Mouse (Mus musculus) neural tube, embryonic 13.5 days (tissue): Measurements from ENCODE around the gene Irf8. TPM values are rescaled to one million over a fixed set of nuclear protein-coding genes. Genes with fewer than 3 reads are reported as not detected.

Experiments
- polyA plus RNA-seq: library from polyadenylated mRNA; unstranded; fragments of >200 nt; fragmentation: Nextera tagmentation; extraction: Ambion mirVana; gene quantifications from 2 replicates; pipeline ENCODE4 v1.2.1, GENCODE M21; 2015

Gene Irf8
- polyA plus RNA-seq, 1 experiment from 2014 or later = 4.9 TPM

Other genes starting within 250 kb of the Irf8 start
- 20.1 and 21.5 TPM in 2 replicates for gene Gins2, start 147.1 kb upstream of the Irf8 start, polyA plus RNA-seq
- 6.9 and 7.8 TPM in 2 replicates for gene 1190005I06Rik, start 88.7 kb upstream of the Irf8 start, polyA plus RNA-seq
- 5.5 and 7.3 TPM in 2 replicates for gene Gm27021, start 68.3 kb upstream of the Irf8 start, polyA plus RNA-seq
- 1,233 and 1,242 TPM in 2 replicates for gene Cox4i1, start 68.1 kb upstream of the Irf8 start, polyA plus RNA-seq
- 147 and 149 TPM in 2 replicates for gene Emc8, start 67.8 kb upstream of the Irf8 start, polyA plus RNA-seq